Mouse (Mus musculus): Measurements from ENCODE around the gene Tbr1.

Tbr1 gene

DNA sequence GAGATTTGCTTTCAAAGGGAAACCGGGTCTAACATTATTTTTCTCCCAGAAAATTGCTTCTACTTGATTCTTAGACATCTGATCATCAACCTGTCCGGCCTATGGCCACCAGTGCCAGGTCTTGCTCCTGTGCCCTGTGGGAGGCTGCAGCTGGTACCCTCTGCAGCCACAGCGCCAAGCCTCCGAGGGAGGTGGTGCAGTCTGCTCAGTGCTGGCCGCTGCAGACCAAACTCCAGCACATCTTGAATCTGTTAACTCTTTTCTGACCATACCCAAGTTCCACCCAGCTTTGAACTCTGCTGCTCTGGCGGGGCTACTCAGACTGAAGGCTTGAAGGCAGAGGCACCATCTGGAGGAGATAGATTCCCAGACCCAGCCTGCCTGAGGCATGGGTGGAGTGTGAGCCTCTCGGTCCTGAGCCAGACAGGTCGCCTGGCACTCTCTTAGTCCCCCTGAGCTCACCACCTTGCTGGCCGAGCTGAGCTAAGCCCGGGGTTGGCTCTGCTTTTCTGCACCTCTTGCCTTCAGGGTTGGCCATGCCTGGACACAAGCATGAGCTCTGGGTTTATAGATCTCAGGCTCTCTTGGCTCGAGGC is at the start of gene Tbr1:
Gene Tbr1, plus strand, starts transcription at position 275 of the 596 bp plus-strand sequence.
- DNase-seq, result no peak

DNA sequence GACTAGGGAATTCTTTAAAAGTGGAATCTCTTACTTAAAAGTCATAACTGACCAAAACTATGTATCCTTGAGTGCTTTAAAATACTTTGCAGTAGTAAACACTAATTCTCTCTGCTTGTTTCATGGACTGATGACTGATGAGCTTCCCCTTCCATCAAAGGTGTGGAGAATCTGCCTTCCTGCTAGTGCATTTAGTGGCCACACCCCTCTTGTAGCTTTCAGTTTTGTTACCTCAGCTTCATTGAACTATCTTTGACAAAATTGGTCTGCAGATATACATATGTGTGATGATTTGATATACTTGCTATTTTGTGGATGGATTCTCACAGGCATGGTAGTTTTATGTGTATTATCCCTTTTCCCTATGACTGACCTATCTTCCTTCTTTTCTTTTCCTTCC is 47.7 kb upstream of the Tbr1 start:
- no peak for DNase-seq

DNA sequence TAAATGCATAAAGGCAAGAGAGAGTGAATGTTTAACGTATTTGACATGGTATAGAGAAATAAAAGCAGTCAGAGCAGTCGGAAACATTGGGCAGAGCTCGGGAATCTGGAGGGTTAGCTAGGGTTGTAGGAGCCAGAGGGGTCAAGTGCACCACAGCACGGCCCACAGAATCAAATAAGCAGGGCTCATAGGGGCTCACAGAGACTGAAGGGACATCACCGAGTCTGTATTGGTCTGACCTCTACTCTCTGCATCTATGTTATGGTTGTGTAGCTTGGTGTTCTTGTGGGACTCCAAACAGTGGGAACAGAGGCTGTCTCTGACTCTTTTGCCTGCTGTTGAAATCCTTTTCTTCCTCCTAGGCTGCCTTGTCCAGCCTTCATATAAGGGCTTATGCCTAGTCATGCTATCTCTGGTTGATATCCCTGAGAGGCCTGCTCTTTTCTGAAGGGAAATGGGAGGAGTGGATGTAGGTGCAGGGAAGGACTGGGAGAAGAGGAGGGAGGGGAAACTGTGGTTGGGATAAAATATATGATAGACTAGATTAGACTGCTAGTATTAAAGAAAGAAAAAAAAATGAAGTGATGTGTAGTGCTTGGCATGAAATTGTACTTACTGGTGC is 43.4 kb upstream of the Tbr1 start:
- no peak for DNase-seq

DNA sequence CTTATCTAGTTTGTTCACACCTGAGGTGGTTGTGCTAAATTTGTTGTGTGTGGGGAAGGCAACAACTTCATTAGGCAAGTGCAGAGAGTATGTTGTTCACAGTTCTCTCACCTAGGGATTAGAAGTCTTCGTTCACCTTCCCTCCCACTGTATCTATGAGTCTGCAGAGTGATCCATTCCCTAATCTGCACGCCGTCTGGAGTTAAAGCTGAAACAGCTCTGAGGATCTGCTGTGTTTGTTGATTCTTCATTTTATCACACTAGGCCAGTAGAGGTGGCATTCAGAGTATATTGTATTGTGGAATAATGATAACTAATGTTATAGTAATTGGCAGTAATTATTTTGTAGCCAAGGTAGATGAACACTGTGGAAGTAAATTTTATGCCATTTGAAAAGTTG is 42.7 kb upstream of the Tbr1 start:
- no peak for DNase-seq

DNA sequence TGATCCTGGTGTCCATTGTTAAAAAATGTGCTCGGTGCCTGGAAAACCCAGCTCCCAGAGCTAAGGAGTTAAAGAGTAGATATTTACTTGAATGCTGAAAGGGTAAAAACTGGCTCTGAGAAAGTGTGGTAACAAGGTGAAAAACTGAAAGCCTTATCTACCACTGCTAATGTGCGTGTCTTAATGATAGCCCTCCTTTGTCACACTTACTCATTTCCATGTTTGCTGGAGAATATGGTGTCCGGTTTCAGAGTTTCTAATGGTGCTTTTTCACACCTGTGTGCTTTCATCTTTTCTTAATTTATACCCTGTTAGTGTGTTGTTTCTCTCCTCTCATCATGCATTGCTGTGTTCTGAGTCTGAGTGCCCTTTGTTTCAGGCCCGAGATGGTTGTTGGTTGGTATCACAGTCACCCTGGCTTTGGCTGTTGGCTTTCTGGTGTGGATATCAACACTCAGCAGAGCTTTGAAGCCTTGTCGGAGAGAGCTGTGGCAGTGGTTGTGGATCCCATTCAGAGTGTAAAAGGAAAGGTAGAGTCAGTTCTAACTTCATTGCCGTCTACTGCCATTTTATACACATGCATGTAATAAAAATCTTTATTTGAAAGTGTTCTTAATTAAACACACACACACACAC is 38.1 kb upstream of the Tbr1 start:
- no peak for DNase-seq

DNA sequence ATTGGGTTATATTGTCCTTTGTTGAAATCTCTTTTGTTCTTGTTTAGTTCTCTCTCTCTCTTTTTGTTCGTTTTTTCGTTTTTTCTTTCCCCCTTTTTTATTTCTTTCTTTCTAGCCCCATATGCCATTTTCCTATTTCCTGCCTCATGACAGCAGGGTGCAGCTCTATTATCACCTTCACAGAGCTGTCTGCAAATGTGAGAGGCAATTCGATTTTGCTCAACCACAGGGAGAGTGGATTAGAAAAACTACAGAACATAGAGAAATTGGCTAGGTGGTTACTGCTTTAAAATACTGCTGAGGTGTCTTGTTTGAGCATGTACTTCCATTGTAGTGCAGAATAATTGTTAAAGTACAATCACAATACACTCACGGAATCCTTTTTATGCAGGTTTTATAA is 37.2 kb upstream of the Tbr1 start:
- no peak for DNase-seq

DNA sequence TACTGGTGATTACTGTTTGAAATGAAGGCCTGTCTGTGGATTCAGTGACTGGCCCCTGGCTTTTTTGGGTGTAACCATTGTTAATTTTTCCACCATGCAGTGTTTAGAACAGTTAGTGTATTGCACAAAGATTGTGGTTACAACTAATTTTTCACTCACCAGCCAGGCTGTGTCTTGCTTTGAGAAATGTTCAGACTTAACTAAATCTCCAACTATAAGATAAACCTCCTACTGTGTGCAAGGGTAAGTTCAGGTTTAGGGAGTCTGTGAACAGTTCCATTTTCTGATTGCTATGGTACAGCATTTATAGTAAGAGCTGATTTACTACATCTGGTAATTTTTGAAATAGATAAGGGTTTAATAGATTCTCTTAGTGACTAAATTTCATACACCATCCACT is 21.9 kb upstream of the Tbr1 start:
- DNase-seq, result no peak

DNA sequence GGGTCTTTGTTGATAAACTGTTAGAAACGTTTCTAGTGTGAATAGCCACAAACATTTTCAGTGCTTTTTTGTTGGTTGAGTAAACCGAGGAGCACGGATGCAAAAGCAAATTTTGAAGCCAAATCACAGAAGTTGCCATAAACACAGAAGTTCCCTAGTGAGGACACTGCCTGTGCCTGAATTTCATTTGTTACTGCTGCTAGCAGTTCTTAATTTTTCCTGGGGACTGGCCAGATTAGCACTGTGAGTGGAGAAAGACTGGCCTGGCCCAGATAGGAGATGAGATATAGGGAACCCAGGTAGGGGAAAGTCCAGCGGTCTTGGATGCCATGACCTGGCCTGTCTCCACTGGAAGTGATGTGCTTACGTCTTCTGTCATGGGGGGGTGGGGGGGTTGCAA is 7.8 kb upstream of the Tbr1 start:
- no peak for DNase-seq

DNA sequence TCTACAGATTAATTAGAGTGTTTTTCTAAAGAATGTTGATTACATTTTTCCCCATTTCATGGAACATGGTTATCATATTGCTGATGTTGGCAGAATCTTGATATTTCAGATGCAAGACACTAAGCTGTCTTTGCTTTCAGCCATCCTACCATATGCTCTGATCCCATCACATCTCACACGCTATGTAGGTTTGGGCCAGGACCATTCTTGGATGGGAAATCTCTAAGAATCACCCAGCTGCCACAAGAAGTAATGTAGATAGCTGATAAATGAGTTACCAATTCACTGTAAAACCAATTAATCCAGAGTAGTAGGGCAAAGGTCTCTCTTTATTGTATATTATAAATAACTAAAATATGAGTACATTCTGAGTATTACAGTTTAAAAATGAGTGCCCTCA is 4.7 kb upstream of the Tbr1 start:
- no peak for DNase-seq

DNA sequence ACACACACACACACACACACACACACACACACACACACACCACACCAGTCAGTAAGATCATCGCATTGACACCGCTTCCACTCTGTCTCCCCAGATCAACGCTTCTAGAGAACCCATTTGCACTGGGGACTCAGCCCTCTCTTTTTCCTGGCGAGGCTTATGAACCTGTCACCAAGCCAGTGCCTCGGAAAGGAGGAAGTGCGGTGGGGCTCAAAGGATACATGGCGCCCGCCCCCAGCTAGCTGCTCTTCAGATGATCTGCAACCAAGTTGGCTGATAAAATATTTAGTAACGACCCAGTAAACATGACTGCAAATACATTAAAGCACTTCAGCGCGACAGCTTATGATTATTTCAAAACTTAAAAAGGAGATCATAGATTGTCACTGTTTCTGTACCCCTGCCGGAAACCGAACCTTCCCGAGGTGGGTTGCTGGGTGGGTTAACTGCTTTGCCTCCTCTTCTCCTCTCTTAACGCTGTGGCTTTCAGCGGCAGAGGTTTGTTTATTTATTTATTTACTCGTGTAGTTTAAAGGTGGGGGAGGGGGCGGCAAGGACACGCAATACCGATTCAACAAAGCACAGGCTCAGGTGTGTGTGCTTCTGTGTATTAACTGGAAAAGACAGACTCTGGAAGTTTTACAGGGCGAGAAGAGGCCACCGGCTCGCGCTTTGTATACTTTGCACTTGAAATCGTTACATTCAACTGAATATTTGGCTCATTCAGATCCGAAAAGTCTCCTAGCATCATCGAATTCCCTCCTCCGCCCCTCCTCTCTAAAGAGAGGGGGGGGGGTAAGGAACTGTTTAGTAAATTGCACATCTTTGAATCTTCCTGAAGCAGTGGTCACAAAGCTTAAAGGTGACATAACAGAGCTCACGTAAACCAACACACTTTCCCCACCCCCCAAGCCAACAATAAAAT is 975 bp downstream of the Tbr1 start:
- DNase-seq, result no peak

DNA sequence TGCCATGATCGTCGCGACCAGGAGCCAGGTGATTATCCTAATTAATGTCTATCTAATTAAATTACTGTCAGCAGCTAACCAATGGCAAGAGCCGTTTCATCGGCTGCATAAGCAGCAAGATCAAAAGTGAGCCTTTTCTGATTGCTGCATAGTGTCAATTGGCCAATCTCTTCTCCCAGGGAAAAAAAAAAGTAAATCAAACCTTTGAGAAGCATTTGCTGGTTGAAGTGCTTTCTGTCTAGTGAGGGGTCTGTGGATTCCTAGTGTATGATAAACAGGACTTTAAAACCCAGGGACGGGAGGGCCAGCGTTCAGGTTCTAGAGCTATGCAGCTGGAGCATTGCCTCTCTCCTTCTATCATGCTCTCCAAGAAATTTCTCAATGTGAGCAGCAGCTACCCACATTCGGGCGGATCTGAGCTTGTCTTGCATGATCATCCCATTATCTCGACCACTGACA is 1.7 kb downstream of the Tbr1 start:
- no peak for DNase-seq

DNA sequence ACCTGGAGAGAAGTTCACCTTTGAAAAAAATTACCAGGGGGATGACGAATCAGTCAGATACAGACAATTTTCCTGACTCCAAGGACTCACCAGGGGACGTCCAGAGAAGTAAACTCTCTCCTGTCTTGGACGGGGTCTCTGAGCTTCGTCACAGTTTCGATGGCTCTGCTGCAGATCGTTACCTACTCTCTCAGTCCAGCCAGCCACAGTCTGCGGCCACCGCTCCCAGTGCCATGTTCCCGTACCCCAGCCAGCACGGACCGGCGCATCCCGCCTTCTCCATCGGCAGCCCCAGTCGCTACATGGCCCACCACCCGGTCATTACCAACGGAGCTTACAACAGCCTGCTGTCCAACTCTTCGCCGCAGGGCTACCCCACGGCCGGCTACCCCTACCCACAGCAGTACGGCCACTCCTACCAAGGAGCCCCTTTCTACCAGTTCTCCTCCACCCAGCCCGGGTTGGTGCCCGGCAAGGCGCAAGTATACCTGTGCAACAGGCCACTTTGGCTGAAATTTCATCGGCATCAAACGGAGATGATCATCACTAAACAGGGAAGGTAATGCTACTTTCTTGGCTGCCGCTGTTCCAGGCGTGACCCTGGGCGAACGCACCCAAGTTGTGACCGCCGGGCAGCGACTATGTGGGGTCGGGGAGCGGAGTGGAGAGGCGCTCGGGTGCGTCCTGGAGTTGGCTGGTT is 2.3 kb downstream of the Tbr1 start:
- DNase-seq, result no peak

DNA sequence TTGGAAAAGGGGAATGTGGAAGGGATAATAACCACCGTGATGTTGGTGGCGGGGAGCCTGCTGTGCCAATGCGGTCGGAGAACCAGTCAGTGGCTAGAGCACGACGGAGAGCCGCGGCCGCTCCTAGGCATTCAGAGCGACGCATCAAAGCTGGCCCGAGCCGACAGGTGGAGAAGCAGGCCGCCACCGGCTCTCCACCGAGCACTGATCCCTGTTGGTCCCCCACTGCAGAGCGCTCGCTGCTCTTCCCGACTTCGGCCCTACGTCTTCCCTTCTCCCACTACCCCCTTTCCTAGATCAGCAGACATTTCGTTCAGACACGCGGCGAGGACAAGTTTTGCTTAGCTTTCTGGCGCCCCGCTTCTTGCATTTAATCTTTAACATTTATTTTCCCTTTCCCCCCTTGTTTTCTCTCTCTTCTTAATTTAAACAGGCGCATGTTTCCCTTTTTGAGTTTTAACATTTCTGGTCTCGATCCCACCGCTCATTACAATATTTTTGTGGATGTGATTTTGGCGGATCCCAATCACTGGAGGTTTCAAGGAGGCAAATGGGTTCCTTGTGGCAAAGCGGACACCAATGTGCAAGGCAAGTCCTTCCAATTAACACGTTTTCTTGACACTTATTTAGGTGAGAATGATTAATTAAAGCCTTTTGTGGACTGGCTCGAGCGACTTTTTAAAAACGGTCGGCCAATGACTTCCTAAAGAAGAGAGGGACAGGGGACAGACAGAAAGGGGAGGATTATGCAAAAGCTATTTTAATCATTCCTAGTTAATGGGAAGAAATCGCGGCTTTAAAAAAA is 3.0 kb downstream of the Tbr1 start:
- no peak for DNase-seq

DNA sequence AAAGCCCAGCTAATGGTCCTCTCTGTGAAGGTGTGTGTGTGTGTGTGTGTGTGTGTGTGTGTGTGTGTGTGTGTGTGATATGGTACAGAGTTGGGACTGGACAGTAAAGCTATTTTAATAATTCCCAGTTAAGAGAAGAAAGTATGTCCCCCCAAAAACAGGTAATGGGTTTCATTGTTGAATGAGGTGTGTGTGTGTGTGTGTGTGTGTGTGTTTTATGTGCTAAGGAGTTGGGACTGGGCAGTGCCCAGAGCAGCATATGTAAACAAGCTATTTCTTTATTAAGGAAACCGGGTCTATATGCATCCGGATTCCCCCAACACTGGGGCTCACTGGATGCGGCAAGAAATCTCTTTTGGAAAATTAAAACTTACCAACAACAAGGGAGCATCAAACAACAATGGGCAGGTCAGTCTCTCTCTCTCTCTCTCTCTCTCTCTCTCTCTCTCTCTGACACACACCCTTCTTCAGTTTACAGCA is 3.7 kb downstream of the Tbr1 start:
- no peak for DNase-seq

DNA sequence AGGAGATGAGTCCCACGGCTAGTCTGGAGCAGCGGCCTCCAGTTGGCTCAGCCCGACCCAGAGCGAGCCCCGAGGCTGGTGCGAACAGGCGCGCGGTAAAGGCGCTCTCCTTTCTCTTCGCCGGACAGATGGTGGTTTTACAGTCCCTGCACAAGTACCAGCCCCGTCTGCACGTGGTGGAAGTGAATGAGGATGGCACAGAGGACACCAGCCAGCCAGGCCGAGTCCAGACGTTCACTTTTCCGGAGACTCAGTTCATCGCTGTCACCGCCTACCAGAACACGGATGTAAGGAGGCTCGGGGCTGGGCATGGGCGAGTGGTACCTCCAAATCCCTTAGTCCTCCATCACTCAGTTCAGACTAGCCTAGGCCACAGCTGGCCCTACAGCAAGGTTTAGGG is 4.4 kb downstream of the Tbr1 start:
- no peak for DNase-seq

DNA sequence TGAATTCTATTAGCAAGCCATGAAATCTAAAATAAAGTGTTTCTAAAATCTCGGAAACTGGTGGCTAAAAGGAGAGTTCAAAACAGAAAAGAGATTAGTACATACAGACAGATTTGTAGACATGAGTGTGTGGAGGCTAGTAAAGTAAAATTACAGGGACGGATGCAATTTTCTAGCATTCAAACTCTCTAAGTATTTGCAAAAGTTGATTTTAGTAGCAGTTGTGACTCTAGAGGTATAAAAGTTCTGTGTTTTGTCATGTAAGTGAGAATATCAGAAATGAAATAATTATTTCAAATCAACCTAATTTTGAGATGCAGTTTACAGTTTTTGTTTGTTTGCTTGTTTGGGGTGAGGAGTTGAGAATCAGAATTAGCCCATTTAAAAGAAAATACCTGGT is 5.1 kb downstream of the Tbr1 start:
- DNase-seq, result no peak

DNA sequence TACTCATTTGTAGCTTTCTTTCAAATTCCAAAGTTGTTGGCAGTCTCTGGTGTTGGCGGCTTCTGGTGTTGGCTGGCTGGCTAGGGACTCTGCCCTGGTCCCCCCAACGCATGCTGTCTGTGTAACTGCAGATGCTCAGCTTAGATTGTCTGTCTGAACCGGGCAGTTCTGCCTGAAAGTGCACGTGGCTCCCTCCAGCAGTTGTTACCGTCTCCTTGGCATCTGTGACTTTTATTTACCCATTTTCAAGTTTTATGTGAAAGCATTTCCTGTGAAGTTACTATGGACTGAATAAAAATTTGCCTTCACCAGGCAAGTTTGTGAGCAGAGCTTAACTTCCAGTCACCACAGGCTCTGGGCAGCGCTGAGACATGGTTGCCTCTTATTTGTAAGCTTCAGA is 6.0 kb downstream of the Tbr1 start:
- no peak for DNase-seq

DNA sequence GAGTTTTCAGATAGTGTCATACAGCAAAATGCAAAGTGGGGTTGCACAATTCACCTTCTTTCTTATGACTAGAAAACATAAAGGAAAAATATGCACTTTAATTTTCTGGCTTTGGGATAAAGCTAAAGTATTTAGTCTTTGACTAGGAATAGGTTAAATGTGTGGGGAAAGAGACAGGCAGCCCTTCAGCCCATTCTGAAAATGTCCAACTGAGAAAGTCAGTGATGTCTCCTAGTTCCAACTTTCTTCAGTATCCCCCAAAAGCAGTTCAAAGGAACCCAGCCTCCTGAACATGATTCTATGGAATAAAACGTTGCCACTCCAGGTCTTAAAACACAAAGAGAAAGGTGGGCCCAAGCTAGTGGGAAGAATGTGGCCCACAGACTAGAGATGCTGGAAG is 6.7 kb downstream of the Tbr1 start:
- DNase-seq, result no peak

DNA sequence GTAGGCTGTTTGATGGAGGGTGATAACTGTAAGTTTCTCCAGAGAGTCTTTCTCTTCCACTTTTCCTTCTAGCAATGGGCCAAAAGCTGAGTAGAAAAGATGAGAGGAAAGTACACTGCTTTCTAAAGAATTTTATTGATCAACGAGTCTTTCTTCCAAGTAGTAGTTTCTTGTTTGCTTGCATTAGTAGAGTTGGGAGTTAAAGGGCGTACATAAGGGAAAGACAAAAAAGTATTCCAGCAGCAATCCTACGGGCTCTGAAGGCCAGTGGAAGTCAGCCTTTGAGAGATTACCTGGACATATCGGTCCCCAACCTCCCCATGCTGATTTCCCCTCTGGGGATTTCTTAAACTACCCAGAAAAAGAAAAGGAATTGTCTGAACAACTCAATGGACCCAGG is 8.0 kb downstream of the Tbr1 start:
- no peak for DNase-seq

DNA sequence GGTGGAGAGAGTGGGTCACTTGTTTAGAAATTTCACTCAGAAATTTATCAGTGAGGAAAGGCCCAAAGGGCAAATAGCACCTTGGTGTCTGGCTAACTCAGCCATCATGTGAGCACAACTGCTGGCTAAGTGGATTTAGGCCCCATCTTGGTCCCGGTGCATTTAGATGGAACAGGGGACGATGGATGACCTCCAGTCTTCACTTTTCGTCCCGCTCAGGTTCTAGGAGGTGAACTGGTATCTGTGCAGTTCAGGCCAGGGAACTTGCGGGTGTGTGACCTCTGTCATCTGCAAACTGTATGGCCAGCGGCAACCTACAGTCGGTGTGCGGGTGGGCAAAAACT is 8.4 kb downstream of the Tbr1 start:
- no peak for DNase-seq

DNA sequence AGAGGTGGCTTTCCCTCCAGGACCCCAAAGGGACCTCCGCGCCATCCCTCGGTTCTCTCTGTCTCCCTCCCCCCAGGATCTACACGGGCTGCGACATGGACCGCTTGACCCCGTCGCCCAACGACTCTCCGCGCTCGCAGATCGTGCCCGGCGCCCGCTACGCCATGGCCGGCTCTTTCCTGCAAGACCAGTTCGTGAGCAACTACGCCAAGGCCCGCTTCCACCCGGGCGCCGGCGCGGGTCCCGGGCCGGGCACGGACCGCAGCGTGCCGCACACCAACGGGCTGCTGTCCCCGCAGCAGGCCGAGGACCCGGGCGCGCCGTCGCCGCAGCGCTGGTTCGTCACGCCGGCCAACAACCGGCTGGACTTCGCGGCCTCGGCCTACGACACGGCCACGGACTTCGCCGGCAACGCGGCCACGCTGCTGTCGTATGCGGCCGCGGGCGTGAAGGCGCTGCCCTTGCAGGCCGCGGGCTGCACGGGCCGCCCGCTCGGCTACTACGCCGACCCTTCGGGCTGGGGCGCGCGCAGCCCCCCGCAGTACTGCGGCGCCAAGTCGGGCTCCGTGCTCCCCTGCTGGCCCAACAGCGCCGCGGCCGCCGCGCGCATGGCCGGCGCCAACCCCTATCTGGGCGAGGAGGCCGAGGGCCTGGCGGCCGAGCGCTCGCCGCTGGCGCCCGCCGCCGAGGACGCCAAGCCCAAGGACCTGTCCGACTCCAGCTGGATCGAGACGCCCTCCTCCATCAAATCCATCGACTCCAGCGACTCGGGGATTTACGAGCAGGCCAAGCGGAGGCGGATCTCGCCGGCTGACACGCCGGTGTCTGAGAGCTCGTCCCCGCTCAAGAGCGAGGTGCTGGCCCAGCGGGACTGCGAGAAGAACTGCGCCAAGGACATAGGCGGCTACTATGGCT is 9.0 kb downstream of the Tbr1 start:
- DNase-seq, result no peak
